Mouse (Mus musculus): ENCODE measurements around the gene Zfp618.

Zfp618 gene

DNA sequence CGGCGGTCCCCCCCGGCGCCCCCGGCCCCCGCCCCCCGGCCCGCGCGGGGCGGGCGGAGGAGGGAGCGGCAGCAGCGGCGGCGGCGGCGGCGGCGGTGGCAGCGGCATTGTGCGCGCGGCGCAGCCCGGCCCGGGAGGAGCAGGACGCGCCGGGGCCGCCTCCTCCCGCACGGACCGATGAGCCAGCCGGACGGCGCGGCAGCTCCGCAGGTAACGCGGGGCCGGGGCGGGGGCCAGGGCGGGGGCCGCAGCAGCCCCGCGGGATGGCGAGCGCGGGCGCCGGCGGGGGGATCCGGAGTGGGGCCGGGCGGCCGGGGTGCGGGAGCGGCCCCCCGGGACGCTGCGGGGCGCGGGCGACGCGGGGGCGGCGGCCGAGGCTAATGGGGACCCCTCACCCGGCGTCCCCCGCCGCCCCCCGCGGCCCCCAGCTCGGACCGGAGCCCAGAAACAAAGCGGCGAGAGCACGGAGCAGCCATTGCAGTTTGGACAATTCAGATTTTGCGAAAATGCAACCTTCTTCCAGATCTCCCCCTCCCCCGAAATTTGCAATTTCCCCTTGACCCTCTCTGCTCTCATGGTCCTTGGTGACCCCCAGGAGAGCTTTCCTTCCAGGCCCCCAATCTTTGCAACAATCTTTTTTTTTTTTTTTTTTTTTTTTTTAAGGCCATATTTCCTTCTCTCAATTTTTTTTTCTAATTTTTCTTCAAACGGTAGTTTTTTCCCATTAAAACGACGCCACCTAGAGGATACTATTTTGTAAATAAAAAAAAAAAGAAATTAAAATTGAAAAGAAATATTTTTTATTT is at the start of gene Zfp618:
Zfp618 (plus strand) TSS at position 77 of the 806 bp plus-strand sequence.
- ChIA-PET POLR2A (interaction anchor here in 2 of 4 experiments (0.7 kb wide), 2 partner anchors 185 to 445 kb away, joined by 3 to 4 read pairs; no protein-coding TSS in a partner anchor), CTCF (interaction anchor here in 2 of 4 experiments (0.6 to 1.0 kb wide), 4 partner anchors 21 to 485 kb away, joined by 3 read pairs; no protein-coding TSS in a partner anchor)

DNA sequence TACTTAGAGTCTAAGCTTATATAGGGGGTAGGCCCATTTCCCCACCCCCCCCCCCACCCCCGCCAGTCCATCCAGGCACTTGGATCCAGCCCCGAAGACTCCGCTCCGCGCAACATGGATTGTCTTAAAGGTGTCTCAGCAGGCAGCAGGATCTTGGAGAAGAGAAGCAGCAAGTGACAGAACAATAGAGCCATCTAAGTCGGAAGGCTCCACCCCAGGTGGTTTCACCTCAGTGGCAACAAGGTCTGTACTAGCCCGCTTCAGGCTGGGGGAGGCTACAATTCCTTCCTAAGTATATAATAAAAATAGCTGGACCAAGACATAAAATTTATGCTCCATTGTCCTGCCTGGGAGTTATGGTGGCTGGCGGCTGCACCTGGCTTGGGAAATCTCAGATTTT is 48.3 kb upstream of the Zfp618 start:
- POLR2A ChIA-PET: no interaction called here

DNA sequence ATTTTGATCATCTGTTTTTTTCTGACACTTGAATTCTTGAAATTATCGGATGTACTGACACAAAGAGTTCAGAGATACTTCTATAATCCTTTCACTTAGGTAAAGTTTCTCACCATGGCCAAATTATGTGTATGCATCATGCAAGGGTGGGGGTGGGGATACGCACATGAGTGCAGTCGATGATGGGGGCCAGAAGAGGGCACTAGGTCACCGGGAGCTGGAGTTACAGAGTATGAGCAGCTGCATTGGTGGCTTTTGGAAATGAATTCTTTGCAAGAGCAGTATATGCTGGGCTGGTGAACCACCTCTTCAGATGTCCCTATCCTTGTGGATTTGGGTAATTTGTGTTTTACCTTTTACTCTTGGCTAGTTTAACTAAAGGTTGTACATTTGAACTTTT is 31.6 kb upstream of the Zfp618 start:
- ChIA-PET CTCF (interaction anchor here in 1 of 4 experiments (0.6 to 1.0 kb wide), 4 partner anchors 11 to 204 kb away, joined by 3 read pairs; no protein-coding TSS in a partner anchor), POLR2A (no interaction called here)

More for the DNA sequence above, 48.3 kb upstream of the Zfp618 start:
- CTCF ChIA-PET: no interaction called here

DNA sequence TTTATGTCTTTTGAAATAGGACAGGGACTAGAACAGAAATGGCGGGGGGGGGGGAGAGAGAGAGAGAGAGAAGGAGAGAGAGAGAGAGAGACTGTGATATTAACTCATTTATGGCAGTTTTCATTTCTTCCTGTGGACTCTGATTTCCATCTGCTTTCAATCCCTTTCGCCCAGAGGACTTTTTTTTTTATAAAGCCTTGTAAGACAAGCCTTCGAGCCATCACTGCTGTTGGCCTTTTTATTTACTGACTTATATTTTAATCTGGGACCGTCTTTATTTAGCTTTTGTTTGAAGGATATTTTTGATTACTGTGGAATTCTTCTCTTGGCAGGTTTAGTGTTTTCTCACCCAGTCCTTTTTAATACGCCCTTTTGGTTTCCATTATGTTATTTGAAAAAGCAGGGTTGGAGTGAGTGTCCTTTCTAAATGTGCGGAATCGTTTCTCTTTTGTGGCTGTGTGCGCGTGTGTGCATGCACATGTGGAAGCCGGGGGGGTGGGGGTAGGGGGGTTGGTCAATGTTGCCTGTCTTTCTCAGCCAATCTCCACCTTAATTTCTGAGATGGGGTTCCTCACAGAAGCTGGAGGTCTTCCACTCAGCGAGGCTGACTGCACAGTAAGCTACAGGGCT is 29.7 kb upstream of the Zfp618 start:
- CTCF ChIA-PET: no interaction called here
- POLR2A ChIA-PET: interaction anchor here in 1 of 4 experiments (0.7 kb wide), 1 partner anchor 524 kb away, joined by 3 read pairs; no protein-coding TSS in a partner anchor

DNA sequence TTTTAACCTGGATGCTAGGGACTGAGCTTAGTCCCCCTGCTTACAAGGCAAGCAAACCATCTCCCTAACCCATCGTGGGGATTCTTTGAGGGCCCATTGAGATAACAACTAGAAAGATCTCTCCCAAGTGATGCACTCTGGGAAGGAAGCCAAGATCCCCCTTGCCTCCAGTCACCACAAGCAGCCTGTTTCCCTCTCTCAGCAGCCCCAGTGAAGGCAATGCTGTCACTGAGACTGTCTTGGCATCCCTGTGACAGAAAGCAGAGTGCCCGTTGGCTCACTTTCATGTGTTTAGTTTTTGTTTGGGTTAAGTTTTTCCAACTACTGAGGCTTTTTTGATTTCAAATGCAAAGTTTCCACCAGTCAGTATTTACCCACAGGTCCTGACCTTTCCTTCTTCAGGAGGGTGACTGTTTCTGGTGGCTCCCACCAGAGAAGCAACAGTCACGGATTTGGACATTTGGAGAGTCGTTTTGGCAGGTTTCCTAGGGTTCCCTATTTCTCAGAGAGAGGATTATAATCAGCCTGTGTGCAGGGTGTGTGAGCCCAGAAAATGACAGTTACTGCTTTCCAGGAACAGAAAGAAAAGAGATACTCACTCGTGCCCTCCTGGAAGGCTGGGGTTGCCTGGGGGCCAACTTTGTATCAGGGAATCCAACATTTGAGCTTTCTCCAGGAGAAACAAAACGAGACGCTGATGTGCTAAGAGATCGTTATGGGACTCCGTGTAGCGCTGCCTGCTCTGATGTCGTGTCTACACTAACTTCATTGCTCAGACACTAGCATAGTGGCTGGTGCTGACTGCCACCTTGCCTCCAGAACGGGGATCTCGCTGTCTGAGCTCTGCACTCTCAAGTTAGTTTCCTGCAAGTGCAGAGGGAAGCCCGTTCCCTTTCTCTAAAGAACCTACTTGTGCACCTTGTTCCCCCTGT is 23.1 kb upstream of the Zfp618 start:
- POLR2A ChIA-PET: no interaction called here
- CTCF ChIA-PET: interaction anchor here in 1 of 4 experiments (0.6 kb wide), 1 partner anchor 327 kb away, joined by 3 read pairs; no protein-coding TSS in a partner anchor

DNA sequence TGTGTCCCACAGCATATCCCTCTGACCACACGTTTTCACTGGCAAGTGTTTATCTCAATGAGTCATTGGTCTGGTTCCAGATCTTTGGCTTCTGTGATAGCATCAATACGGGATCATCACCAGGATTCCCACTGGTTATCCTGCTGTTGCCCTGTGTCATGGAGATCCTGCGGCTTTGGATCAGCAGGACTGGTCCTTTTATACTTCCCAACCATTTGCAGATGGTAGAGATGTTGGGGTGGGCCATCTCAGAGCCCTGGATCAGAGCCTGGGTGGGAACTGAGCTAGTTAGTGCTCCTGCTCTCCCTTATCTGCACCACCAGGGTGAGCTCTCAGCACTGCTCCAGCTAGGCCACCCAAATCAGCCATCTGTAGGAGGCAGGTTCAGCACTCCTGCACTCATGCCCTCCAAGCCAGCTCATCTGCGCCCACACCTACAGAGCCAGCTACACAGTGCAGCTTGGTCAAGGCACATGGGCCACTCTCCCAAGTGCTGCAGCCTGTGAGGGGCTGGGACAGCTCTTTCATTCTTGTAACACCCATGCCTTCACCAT is 21.0 kb upstream of the Zfp618 start:
- ChIA-PET POLR2A (no interaction called here), CTCF (interaction anchor here in 2 of 4 experiments (0.6 to 1.8 kb wide), 8 partner anchors 10 to 753 kb away, joined by 3 to 17 read pairs (median 3); no protein-coding TSS in a partner anchor)

DNA sequence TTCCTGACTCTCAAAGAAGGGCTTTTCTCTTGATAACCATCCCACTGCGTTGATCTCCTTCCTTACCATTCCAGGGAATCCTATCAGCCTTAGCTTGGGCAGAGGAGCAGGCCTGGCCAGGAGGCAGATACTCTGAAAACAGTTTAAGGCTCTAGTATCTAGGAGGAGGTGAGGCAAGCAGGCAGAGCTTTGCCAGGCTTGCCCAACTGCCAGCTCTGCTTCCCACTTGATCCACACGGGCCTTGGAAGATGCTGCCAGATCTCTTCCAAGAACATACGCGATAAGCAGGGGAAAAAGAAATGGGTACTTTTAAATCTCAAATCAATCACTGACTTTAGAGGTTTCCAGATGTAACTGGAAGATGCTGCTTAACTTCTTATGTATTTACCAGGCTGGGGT is 1.6 kb upstream of the Zfp618 start:
- POLR2A ChIA-PET: interaction anchor here in 1 of 4 experiments (0.7 kb wide), 1 partner anchor 10 kb away, joined by 8 read pairs; no protein-coding TSS in a partner anchor

DNA sequence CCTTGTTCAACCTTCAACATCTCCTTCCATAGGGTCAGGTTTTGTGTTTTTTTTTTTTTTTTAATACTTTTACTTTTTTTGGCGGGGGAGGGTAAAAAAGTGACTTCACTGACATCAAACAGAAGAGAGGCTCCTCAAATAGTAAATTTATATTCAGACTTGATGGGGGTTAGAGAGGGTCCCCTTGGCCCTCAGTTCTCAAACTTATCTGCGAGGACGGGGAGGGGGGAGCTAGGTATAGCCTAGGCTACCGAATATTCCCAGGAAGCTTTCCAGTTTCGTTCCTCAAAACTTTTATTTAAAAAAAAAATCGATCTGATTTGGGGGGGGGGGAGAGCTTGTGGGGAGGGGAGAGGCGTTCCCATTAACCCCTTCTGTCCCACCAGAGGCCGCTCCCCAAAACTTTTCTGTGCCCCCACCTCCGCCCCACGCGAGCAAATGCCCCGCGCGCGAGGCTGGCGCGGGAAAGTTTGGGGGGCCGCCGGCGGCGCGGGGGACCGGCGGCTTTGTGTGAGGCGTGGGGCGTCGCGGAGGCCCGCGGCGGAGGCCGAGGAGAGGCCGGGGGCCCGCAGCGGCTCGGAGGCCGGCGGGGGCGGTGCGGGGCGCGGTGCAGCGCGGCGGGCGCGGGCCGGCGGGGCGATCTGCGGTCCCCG is 403 bp upstream of the Zfp618 start:
- POLR2A ChIA-PET: interaction anchor here in 3 of 4 experiments (0.7 kb wide), 4 partner anchors 11 to 445 kb away, joined by 3 to 8 read pairs (median 3); no protein-coding TSS in a partner anchor
- CTCF ChIA-PET: interaction anchor here in 3 of 4 experiments (0.6 to 0.7 kb wide), 5 partner anchors 75 to 217 kb away, joined by 3 read pairs; no protein-coding TSS in a partner anchor

More for the DNA sequence above, 1.6 kb upstream of the Zfp618 start:
- CTCF ChIA-PET: interaction anchor here in 1 of 4 experiments (0.7 kb wide), 1 partner anchor 196 kb away, joined by 3 read pairs; no protein-coding TSS in a partner anchor

DNA sequence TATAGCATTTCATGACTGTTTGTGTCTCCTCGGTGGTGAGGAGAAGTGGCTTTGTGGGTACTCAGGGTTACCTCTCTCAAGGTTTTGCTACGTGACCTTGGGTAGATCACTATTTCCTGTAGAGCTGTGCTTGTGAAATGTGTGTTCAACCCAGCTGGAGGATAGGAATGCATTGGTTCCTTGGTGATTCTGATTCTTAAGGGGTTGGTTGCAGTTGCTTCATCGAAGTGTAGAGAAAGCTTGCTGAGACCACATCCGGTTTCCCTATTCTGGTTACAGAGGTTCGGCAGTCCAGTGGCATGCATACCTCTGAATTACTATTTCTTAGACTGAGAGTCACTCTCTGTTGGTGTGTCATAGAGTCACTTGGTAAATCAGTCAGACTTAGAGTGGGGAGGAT is 4.2 kb downstream of the Zfp618 start:
- POLR2A ChIA-PET: no interaction called here

DNA sequence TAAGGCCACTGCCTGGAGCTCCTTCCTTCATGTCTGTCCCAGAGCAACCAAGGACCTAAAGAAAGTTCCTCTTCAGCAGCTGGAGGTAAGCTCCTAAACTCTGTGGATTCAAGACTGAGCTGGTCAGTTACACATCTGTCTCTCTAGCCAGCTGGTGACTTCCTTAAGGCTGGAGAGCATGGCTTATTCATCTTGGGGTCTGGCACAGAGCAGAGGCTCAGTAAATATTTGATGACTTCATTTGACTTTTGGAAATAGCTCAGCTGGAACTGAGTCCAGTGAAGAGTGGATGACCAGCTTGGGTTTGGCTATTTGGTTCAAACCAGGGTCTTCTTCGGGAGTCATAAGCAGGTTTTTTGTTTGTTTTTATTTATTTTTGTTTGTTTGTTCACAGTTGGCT is 6.6 kb downstream of the Zfp618 start:
- CTCF ChIA-PET: no interaction called here
- POLR2A ChIA-PET: no interaction called here

More for the DNA sequence above, 4.2 kb downstream of the Zfp618 start:
- CTCF ChIA-PET: no interaction called here

DNA sequence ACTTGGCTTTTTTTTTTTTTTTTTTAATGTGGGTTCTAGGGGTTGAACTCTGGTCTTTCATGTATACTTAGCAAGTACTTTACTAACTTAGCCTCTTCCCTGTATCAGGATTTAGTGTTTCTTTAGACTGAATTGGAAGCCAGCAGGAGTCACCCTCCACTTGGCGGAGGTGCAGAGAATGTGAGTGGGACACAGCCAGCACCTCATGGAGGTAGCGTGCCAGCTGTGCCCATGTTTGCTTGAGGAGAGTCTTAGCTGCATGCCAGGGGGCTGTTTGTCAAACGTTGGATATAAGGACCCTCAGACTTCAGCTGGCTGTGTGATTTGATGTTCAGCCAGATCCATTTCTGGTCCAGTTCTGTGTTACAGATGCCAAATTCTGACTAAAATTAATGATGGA is 7.7 kb downstream of the Zfp618 start:
- POLR2A ChIA-PET: interaction anchor here in 1 of 4 experiments (0.6 kb wide), 1 partner anchor 16 kb away, joined by 3 read pairs; no protein-coding TSS in a partner anchor
- CTCF ChIA-PET: no interaction called here

DNA sequence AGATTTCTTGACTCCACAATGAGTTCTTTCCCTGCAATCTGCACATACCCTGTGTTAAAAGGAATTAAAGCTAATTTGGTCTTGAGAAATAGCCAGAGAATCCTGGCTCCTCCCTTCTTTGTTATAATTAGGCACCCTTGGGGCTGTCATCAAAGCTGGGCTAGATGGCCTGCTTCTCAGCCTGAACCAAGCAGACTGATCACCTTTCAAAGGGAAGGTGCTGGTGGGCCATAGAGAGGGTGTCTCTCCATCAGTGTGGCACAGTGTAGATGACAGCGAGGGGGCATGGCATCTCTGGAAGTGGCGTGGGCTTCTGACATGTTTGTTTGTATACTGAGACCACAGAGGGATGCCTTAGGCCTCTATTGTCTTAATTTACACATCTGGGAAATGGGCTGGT is 9.5 kb downstream of the Zfp618 start:
- ChIA-PET POLR2A (interaction anchor here in 1 of 4 experiments (0.6 kb wide), 1 partner anchor 415 kb away, joined by 3 read pairs; no protein-coding TSS in a partner anchor), CTCF (interaction anchor here in 1 of 4 experiments (0.6 kb wide), 1 partner anchor 166 kb away, joined by 7 read pairs; no protein-coding TSS in a partner anchor)

DNA sequence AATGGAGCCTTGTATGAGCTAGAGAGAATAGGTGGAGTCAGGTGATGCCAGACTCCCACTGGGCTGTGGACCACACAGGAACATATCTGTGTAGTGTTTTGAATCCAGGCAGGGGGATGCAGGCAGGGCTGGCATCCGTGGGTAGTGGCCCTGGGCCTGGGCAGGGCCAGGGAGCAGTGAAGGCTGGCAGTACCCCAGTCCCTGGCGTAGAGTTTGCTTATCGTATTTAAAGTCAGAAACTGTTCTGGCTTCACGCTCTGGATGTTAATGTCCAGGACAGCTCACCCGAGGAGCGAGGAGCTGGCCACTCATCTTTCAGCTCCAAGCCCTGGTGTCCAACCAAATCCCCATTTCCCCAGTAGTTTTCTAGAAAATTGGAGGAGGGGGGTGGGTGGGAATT is 10.2 kb downstream of the Zfp618 start:
- POLR2A ChIA-PET: interaction anchor here in 1 of 4 experiments (0.6 kb wide), 1 partner anchor 414 kb away, joined by 3 read pairs; no protein-coding TSS in a partner anchor
- CTCF ChIA-PET: interaction anchor here in 1 of 4 experiments (0.6 kb wide), 1 partner anchor 167 kb away, joined by 7 read pairs; no protein-coding TSS in a partner anchor

DNA sequence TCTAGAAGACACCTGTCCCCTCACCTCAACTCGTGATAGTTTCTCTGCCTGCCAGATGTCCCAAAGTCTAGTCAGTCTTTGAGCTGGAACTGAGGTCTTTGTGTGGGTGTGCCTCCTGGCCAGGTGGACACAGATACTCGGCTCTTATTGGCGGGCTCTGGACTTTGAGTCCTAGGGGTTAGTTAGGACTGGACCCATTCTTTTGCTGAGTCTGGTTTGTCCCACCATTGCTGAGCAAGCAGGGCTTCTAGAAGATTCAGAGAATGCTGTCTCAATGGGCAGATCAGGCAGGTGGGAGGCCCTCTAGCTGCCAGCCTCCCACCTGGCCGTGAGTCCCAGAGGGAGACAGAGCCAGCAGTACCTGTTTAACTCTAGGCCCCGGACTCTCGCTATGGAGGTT is 12.1 kb downstream of the Zfp618 start:
- ChIA-PET CTCF (interaction anchor here in 1 of 4 experiments (0.7 to 0.9 kb wide), 2 partner anchors 142 to 330 kb away, joined by 3 read pairs; no protein-coding TSS in a partner anchor), POLR2A (no interaction called here)

DNA sequence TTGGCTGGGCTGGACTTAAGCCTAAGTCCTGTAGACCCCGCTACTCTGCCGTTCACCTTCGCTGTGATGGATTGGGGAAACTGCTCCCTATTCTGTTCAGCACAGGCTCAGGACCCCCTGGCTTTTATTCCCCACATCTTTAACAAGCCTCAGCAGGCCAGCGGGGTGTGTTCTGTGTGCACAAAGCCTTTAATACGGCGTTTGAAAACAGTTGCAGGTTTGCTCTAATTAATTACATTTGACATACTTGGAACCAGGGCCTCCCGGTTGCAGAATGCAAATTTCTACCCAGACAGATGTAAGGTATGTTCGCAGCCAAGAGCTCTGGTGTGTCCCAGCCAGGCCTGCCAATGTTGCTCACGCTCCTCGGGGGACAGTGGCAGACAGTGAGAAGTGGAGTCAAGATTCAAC is 13.1 kb downstream of the Zfp618 start:
- POLR2A ChIA-PET: no interaction called here
- CTCF ChIA-PET: interaction anchor here in 1 of 4 experiments (1.3 kb wide), 1 partner anchor 18 kb away, joined by 3 read pairs; no protein-coding TSS in a partner anchor

DNA sequence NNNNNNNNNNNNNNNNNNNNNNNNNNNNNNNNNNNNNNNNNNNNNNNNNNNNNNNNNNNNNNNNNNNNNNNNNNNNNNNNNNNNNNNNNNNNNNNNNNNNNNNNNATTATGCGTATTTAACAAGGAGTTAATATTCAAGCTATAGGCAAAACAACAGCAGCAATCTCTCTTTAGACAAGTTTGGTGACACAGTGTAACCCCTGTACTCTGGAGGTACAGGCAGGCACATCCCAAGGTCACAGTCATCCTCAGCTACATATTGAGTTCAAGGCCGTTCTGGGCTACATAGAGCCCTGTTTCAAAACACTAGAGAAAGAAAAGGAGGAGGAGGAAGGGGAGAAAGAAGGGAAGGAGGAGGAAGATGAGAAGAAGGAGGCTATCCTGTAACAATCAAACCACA is 16.2 kb downstream of the Zfp618 start:
- ChIA-PET CTCF (no interaction called here), POLR2A (no interaction called here)

DNA sequence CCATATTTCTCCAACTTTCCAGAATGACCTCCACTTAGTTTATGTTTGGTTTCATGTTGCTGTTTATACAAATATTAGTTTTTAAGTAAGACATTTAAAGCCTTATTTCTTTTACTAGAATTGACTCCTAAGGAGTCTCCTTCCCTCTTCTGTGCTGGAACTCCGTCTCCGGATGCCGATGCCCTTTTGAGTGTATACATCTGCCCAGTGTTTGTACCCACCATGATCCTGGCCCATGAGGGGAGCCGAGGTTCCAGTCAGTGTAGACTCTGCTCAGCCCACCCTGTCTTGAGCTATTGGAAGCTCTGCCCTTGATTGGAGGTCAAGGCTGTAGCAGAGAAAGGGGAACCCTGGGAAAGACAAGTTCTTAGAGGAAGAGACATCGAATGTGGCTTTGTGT is 18.2 kb downstream of the Zfp618 start:
- CTCF ChIA-PET: no interaction called here
- POLR2A ChIA-PET: no interaction called here

DNA sequence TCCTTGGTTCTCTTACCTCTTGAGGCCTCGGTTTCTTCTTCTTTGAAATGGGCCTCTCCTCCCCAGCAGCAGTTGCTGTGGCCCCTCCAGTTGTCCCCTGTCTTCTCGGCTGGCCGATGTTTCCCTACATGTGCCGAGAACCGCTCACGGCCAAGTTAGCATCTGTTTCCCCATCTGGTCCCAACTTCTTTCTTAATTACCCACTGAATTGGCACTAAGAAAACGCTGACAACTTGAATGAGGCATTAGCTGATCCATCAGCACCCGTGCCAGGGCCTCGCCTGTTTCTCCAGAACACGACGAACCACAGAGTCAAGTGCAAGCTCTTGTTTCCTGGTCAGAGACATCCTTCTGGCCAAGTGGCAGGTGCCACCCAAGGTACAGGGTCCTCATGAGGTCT is 26.0 kb downstream of the Zfp618 start:
- ChIA-PET POLR2A (no interaction called here), CTCF (no interaction called here)
